Mouse (Mus musculus) mouse trophoblast stem cell (cell line): ENCODE results near the gene Thy1.

Source experiments
- in situ Hi-C, 2 experiments: fragments of 300-500 bp; cut with MseI, MboI; formaldehyde crosslinking; loops; 2 replicates in 1 of 2; 3 replicates in 1 of 2; pipeline ENCODE4 v1.15.1; 2025

The Thy1 gene

GRCm38 (mm10) chr9:44042836-44043707 lies at the start of gene Thy1:
Thy1 (plus strand) TSS chr9:44043384.
- in situ Hi-C loops: no loop called here

DNA sequence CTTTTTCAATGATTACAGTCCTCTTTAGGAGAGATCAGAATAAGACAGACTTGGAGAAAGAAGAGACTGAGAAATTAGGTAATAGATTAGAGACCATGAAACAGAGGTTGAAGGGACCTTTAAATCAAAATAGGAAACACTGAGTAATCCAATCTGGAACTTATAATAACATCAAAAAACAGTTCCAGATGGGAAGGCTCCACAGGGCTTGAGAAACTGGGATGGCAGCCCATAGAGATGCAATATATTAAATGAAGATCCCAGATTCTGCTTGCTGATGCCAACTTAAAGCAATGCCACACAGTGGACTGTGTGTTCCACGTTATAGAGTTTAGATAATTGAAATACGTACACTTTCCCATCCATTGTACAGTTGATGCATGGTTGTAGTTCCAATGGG lies 45.5 kb upstream of the Thy1 start:
- in situ Hi-C loops: no loop called here

GRCm38 (mm10) chr9:43998851-43999250 lies 44.3 kb upstream of the Thy1 start:
- in situ Hi-C loops: no loop called here

- in situ Hi-C loops: no loop called here
Observed at GRCm38 (mm10) chr9:44004362-44004761, 38.8 kb upstream of the Thy1 start.

DNA sequence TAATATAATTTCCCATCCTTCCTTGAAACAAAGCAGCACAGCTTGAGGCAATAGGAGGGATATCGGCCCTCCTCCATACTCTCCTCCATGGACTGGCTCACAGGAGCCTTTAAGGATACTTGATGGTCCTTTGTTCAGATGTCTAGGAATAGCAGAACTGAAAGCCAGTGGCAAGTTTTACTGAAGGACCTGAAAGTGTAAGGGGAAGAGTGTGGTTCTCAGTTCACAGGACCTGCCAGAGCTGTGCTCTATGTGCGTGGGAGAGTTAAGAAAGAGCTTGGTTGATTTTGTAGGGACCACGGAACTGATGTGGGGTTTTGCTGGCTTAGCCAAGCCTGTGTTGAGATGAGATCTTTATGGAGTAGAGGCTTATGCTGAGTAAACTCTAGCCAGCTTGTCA lies 37.9 kb upstream of the Thy1 start:
- in situ Hi-C loops: no loop called here

- in situ Hi-C loops: no loop called here
Observed at GRCm38 (mm10) chr9:44007323-44007722, 35.9 kb upstream of the Thy1 start.

DNA sequence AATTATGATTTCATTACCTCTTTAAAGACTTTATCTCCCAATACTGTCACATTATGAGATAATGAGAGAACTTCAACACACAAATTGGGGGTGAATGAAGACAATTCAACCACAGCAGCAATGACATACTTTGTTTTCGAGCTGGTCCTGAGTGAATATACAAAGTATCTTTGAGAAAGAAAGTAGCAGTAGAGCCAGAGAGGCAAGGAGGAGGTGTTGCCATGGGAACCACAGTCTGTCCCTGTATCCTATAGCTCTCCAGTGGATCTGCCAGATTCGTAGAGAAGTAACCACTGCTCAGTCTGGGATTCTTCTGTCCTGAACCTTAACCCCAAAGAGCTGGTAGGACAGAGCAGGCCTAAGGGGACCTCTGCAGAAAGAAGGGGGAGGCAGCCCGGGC lies 35.2 kb upstream of the Thy1 start:
- in situ Hi-C loops: no loop called here

GRCm38 (mm10) chr9:44010900-44011299 lies 32.3 kb upstream of the Thy1 start:
- in situ Hi-C loops: no loop called here

DNA sequence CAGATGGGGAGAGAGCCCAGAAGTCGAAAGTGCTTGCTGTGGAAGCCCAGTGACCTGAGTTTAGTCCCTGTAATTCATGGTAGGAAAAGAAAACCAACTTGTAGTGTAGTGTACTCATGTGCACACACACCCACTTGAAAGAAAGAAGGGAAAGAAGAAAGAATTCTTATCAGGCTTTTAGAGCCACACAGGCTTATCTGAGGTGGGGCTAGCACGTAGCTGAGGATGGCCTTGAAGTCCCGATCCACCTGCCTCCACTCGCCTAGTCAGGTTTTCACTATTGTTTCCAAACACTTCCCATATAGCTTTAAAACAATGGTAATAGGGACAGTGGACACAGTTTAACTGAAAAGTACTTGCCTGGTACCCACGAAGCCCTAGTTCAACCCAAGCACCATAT lies 31.5 kb upstream of the Thy1 start:
- in situ Hi-C loops: no loop called here

DNA sequence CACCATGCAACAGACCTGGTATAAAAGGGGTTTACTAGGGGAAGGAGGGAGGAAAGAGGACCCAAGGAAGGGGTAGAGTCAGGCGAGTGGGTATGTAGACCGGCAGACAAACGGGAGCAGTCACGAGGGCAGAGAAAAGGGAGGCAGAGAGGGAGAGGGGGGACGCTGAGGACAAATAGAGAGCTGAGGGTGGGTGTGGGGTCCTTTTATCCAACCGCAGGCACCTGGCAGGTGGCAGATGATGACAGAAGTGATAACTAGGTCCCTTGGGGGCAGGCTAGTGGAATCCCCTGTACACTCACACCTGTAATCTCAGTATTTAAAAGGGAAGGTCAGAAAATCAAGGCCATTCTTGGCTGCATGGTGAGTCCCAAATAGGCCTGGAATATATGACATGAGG lies 31.0 kb upstream of the Thy1 start:
- in situ Hi-C loops: no loop called here

DNA sequence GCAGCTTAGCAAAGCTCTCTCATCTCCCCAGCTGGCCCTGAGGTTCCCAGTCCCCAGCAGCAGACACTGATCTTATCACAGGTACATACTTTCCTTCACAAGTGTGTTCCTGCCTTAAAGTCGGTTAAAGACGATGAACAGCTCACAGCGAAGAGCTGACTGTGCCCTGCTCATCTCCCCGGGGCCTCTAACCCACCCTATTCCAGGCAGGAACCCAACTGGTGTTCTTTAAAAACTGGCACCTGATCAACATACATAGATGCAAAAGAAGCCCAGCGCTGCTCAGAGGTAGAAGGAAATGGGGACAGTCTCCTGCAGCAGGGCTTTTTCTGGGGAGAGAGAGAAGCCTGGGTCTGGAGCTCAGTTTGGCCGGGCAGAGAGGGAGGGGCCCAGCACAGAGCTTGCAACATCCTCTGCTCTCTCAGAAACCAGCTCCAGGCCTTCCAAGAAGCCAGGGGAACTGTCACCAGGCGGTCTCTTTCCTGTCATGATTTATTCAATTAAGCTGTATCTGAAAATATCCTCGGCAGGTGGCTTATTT lies 30.4 kb upstream of the Thy1 start:
- in situ Hi-C loops: no loop called here

- in situ Hi-C loops: no loop called here
Observed at GRCm38 (mm10) chr9:44013781-44014180, 29.4 kb upstream of the Thy1 start.

- in situ Hi-C loops: no loop called here
Observed at GRCm38 (mm10) chr9:44016304-44016703, 26.9 kb upstream of the Thy1 start.

DNA sequence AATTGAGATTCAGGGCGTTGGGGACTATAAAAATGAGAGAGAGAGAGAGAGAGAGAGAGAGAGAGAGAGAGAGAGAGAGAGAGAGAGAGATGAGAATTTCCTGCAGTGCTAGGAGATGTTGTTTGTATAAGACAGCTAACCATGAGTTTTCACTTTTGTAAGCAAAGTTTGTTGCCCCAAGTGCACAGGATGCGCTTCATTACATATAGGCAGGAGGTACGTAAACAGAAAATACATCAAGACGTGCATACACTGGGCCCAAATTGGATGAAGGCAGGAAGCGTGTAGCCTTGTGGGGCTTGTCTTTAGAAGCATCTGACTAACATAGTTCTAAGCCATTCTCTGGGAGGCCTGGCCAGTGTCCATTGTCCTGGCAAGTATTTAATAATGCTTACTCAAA lies 25.3 kb upstream of the Thy1 start:
- in situ Hi-C loops: no loop called here

GRCm38 (mm10) chr9:44020001-44020400 lies 23.2 kb upstream of the Thy1 start:
- in situ Hi-C loops: no loop called here

DNA sequence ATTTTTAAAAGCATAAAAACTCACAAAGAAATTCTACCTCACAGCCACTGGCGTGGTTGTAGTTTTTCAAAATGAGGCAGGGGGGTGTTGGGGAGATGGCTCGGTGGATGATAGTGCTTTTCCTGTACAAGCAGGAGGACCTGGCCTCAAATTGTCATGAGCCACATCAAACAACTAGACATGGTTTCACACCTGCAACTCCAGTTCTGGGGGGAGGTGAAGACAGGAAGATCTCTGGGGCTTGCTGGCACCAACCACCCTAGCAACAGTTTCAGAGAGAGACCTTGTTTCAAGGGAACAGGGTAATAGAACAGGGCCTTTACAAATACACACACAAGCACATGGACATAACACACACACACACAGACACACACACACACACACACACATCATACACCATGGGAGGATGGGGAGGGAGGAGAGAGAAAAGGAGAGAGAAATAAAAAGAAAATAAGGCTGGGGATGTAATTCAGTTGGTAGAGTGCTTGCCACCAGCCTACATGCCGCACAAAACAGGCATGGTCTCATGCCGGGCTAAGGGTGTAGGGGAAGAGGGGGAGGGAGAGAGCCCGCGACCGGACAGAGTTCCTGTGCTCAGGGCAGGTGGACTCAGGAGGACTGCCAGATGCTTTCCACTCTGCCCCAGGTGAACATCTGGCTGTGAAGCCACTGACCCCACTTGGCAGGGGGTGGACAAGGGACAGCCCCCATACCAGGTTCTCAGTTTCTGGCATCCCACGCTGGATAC lies 20.9 kb upstream of the Thy1 start:
- in situ Hi-C loops: no loop called here

- in situ Hi-C loops: no loop called here
Observed at GRCm38 (mm10) chr9:44024096-44024495, 19.1 kb upstream of the Thy1 start.

GRCm38 (mm10) chr9:44029580-44030236 lies 13.5 kb upstream of the Thy1 start:
- in situ Hi-C loops: no loop called here

DNA sequence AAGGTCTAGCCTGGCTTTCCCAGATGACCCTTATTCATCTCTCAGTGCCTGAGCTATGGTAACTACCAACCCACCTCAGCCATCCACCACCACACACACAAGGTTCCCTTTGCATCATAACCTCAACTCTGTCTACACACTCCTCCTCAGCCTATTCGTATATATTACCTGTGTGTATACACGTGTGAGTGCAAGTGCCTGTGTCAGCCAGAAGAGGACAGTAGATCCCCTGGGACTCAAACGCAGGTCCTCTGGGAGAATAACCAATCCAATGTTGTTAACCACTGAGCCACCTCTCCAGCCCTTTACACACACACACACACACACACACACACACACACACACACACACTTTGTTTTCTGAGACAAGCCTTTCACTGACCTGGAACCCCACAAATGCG lies 12.5 kb upstream of the Thy1 start:
- in situ Hi-C loops: no loop called here

DNA sequence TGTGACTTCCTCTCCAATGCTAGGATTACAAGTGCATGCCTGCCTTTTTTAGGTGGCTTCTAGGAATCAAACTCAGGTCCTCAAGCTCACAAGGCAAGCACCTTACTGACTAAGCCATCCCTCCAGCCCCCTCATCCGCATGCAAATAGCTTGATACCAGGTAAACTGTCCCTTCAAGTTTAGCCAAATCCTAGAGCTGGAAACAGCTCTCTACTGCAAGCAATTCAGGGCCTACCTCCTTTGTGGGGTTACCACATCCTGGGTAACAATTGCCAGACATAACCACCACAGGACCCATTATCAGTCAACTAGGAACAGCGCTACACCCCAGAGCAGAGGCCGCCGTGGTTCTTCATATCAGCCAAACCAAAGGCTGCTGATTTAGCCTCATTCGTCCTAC lies 12.1 kb upstream of the Thy1 start:
- in situ Hi-C loops: no loop called here

GRCm38 (mm10) chr9:44031946-44032345 lies 11.2 kb upstream of the Thy1 start:
- in situ Hi-C loops: no loop called here

- in situ Hi-C loops: no loop called here
Observed at GRCm38 (mm10) chr9:44033317-44033716, 9.9 kb upstream of the Thy1 start.
